Mouse (Mus musculus): ENCODE results near the gene Shb. TPM values are rescaled to one million over a fixed set of nuclear protein-coding genes. Genes with fewer than 3 reads are reported as not detected.
A peak's percentile ranks its signal among the peaks of the same experiment; 100 is the strongest.

Shb gene
- polyA plus RNA-seq, 1 experiment from 2014 or later = 8.8 TPM

- ATAC-seq (ENCODE audit: extremely low read depth, insufficient number of reproducible peaks, low FRiP score, low TSS enrichment) = no peak
- Histone ChIP-seq H3K27me3 (replicated peaks) (0 out of 2 replicates have a peak, but pooled peaks cover 14% of the 10 kb centered on the region), H3K27ac (replicated peaks) (peak overlapping the region; percentile 32), H3K36me3 (peaks cover 20% of the 10 kb centered on the region), H3K4me1 (peaks cover 62% of the 10 kb centered on the region), H3K9me3 (no peaks in the 10 kb centered on the region), H3K4me3 (no peak overlapping the region), H3K4me2 (no peak overlapping the region), H3K9ac (peak overlapping the region; percentile 2)
- WGBS = 49% methylated on average over 2 of the region's 2 CpGs
These were observed 96.4 kb downstream of the Shb start for GRCm38 (mm10) chr4:45435899-45436298.

GRCm38 (mm10) chr4:45434681-45435080, 97.6 kb downstream of the Shb start:
- H3K4me2 ChIP-seq = no peak overlapping the region
- no peak overlapping the region for H3K4me3 ChIP-seq
- no peak for ATAC-seq (ENCODE audit: extremely low read depth, insufficient number of reproducible peaks, low FRiP score, low TSS enrichment)
- H3K36me3 ChIP-seq = peaks cover 18% of the 10 kb centered on the region
- no peaks in the 10 kb centered on the region for H3K9me3 ChIP-seq
- no peak overlapping the region for H3K27ac ChIP-seq (replicated peaks)
- 79% methylated on average over 4 of the region's 4 CpGs for WGBS
- H3K9ac ChIP-seq = no peak overlapping the region; the same call in 1 of the 2 replicates
- H3K27me3 ChIP-seq (replicated peaks) = 0 out of 2 replicates have a peak, but pooled peaks cover 4% of the 10 kb centered on the region
- H3K4me1 ChIP-seq = peaks cover 50% of the 10 kb centered on the region

GRCm38 (mm10) chr4:45434071-45434470, 98.2 kb downstream of the Shb start:
- no peak for ATAC-seq (ENCODE audit: extremely low read depth, insufficient number of reproducible peaks, low FRiP score, low TSS enrichment)
- Histone ChIP-seq H3K4me3 (no peak overlapping the region), H3K4me1 (peaks cover 49% of the 10 kb centered on the region), H3K27me3 (replicated peaks) (0 out of 2 replicates have a peak, but pooled peaks cover 4% of the 10 kb centered on the region), H3K9me3 (no peaks in the 10 kb centered on the region), H3K36me3 (peaks cover 18% of the 10 kb centered on the region; the same call in 1 of the 2 replicates), H3K27ac (replicated peaks) (no peak overlapping the region), H3K4me2 (no peak overlapping the region), H3K9ac (no peak overlapping the region)
- WGBS = 88% methylated on average over 12 of the region's 12 CpGs

- peaks cover 18% of the 10 kb centered on the region; the same call in 1 of the 2 replicates for H3K36me3 ChIP-seq
- no peak overlapping the region for H3K4me3 ChIP-seq
- H3K9me3 ChIP-seq = no peaks in the 10 kb centered on the region
- peaks cover 36% of the 10 kb centered on the region for H3K4me1 ChIP-seq
- no peak overlapping the region for H3K9ac ChIP-seq
- WGBS = 91% methylated on average over 3 of the region's 3 CpGs
- no peak overlapping the region for H3K27ac ChIP-seq (replicated peaks)
- ATAC-seq (ENCODE audit: extremely low read depth, insufficient number of reproducible peaks, low FRiP score, low TSS enrichment) = no peak
- no peak overlapping the region for H3K4me2 ChIP-seq
- 0 out of 2 replicates have a peak, but pooled peaks cover 4% of the 10 kb centered on the region for H3K27me3 ChIP-seq (replicated peaks)
These were observed 100.5 kb downstream of the Shb start for GRCm38 (mm10) chr4:45431806-45432205.

GRCm38 (mm10) chr4:45431316-45431715, 101.0 kb downstream of the Shb start:
- Histone ChIP-seq H3K4me2 (no peak overlapping the region), H3K9me3 (no peaks in the 10 kb centered on the region), H3K27ac (replicated peaks) (no peak overlapping the region), H3K4me3 (no peak overlapping the region), H3K36me3 (peaks cover 18% of the 10 kb centered on the region; the same call in 1 of the 2 replicates), H3K27me3 (replicated peaks) (0 out of 2 replicates have a peak, but pooled peaks cover 4% of the 10 kb centered on the region), H3K9ac (no peak overlapping the region), H3K4me1 (peaks cover 32% of the 10 kb centered on the region)
- ATAC-seq (ENCODE audit: extremely low read depth, insufficient number of reproducible peaks, low FRiP score, low TSS enrichment) = no peak
- 87% methylated on average over 3 of the region's 3 CpGs for WGBS

GRCm38 (mm10) chr4:45429451-45429850, 102.8 kb downstream of the Shb start:
- 77% methylated on average over 7 of the region's 7 CpGs for WGBS
- Histone ChIP-seq H3K4me3 (no peak overlapping the region), H3K4me1 (peaks cover 13% of the 10 kb centered on the region; the same call in 1 of the 2 replicates), H3K36me3 (peaks cover 20% of the 10 kb centered on the region; the same call in 1 of the 2 replicates), H3K4me2 (no peak overlapping the region), H3K9ac (no peak overlapping the region), H3K27ac (replicated peaks) (no peak overlapping the region), H3K27me3 (replicated peaks) (0 out of 2 replicates have a peak, but pooled peaks cover 4% of the 10 kb centered on the region), H3K9me3 (no peaks in the 10 kb centered on the region)
- no peak for ATAC-seq (ENCODE audit: extremely low read depth, insufficient number of reproducible peaks, low FRiP score, low TSS enrichment)

GRCm38 (mm10) chr4:45426724-45427457, 105.4 kb downstream of the Shb start:
- 0 out of 2 replicates have a peak, but pooled peaks cover 4% of the 10 kb centered on the region for H3K27me3 ChIP-seq (replicated peaks)
- H3K36me3 ChIP-seq = peaks cover 28% of the 10 kb centered on the region
- no peak for ATAC-seq (ENCODE audit: extremely low read depth, insufficient number of reproducible peaks, low FRiP score, low TSS enrichment)
- WGBS = 73% methylated on average over 13 of the region's 13 CpGs
- no peak overlapping the region for H3K9ac ChIP-seq
- no peaks in the 10 kb centered on the region for H3K9me3 ChIP-seq
- H3K4me3 ChIP-seq = no peak overlapping the region
- H3K4me1 ChIP-seq = peaks cover 30% of the 10 kb centered on the region
- no peak overlapping the region for H3K27ac ChIP-seq (replicated peaks)
- H3K4me2 ChIP-seq = no peak overlapping the region

GRCm38 (mm10) chr4:45423406-45423805, 108.9 kb downstream of the Shb start:
- Histone ChIP-seq H3K9me3 (no peaks in the 10 kb centered on the region), H3K27me3 (replicated peaks) (0 out of 2 replicates have a peak, but pooled peaks cover 4% of the 10 kb centered on the region), H3K9ac (peak overlapping the region; percentile 50), H3K4me3 (no peak overlapping the region), H3K4me2 (no peak overlapping the region), H3K4me1 (peaks cover 48% of the 10 kb centered on the region), H3K27ac (replicated peaks) (0 out of 2 replicates have a peak overlapping the region, but pooled peaks have one; percentile 16), H3K36me3 (peaks cover 17% of the 10 kb centered on the region)
- ATAC-seq (ENCODE audit: extremely low read depth, insufficient number of reproducible peaks, low FRiP score, low TSS enrichment) = no peak
- WGBS = 35% methylated on average over 8 of the region's 8 CpGs

GRCm38 (mm10) chr4:45422640-45423039, 109.6 kb downstream of the Shb start:
- Histone ChIP-seq H3K4me2 (no peak overlapping the region), H3K4me3 (no peak overlapping the region), H3K36me3 (peaks cover 17% of the 10 kb centered on the region), H3K27ac (replicated peaks) (peak overlapping the region; percentile 54), H3K4me1 (peaks cover 52% of the 10 kb centered on the region), H3K27me3 (replicated peaks) (no peaks in the 10 kb centered on the region), H3K9me3 (no peaks in the 10 kb centered on the region), H3K9ac (peak overlapping the region; percentile 30; the same call in 1 of the 2 replicates)
- WGBS = 53% methylated on average over 10 of the region's 10 CpGs
- no peak for ATAC-seq (ENCODE audit: extremely low read depth, insufficient number of reproducible peaks, low FRiP score, low TSS enrichment)

GRCm38 (mm10) chr4:45421519-45422260, 110.6 kb downstream of the Shb start:
- Histone ChIP-seq H3K9ac (no peak overlapping the region; the same call in 1 of the 2 replicates), H3K9me3 (no peaks in the 10 kb centered on the region), H3K4me1 (peaks cover 52% of the 10 kb centered on the region), H3K4me2 (no peak overlapping the region), H3K36me3 (peaks cover 17% of the 10 kb centered on the region), H3K4me3 (no peak overlapping the region), H3K27ac (replicated peaks) (0 out of 2 replicates have a peak overlapping the region, but pooled peaks have one; percentile 54), H3K27me3 (replicated peaks) (no peaks in the 10 kb centered on the region)
- no peak for ATAC-seq (ENCODE audit: extremely low read depth, insufficient number of reproducible peaks, low FRiP score, low TSS enrichment)
- 79% methylated on average over 11 of the region's 11 CpGs for WGBS

- Histone ChIP-seq H3K4me3 (no peak overlapping the region), H3K27me3 (replicated peaks) (no peaks in the 10 kb centered on the region), H3K9me3 (no peaks in the 10 kb centered on the region), H3K36me3 (peaks cover 15% of the 10 kb centered on the region), H3K4me2 (no peak overlapping the region), H3K4me1 (peaks cover 52% of the 10 kb centered on the region), H3K9ac (0 out of 2 replicates have a peak overlapping the region, but pooled peaks have one; percentile 33), H3K27ac (replicated peaks) (0 out of 2 replicates have a peak overlapping the region, but pooled peaks have one; percentile 20)
- ATAC-seq (ENCODE audit: extremely low read depth, insufficient number of reproducible peaks, low FRiP score, low TSS enrichment) = no peak
- WGBS = 67% methylated on average over 3 of the region's 3 CpGs
These were observed 111.5 kb downstream of the Shb start for GRCm38 (mm10) chr4:45420733-45421132.

Data from heart, embryonic 13.5 days (tissue).